Mouse (Mus musculus): Measurements from ENCODE around the gene P2rx4.
A peak's percentile ranks its signal among the peaks of the same experiment; 100 is the strongest.

The P2rx4 gene

DNA sequence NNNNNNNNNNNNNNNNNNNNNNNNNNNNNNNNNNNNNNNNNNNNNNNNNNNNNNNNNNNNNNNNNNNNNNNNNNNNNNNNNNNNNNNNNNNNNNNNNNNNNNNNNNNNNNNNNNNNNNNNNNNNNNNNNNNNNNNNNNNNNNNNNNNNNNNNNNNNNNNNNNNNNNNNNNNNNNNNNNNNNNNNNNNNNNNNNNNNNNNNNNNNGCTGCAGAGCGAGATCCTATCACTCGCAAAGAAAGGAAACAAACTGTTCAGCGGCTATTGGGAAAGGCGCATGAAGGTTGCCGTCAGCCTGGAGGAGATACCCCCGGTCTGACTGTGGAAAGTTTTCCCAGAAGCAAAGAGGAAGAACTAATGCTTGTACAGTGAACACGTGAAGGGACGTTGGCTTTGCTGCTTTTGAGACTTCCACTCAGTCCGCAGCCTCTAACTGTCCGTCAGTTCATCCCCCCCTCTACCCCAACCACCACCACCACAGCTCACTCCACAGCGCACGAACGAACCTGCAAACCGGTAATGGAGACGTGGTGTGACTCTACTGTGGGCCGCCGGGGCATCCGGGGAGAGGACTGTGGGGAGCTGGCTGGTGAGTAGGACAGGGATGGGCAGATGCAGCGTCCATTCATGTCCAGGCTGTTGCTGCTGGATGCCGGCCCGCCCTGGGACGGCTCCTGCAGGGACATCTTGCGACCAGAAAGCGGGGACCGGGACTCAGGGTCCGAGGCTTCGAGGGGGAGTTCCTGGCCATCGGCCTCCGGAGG, 56.1 kb downstream of the P2rx4 start:
- DNase-seq (ENCODE audit: low spot score) = no peak

DNA sequence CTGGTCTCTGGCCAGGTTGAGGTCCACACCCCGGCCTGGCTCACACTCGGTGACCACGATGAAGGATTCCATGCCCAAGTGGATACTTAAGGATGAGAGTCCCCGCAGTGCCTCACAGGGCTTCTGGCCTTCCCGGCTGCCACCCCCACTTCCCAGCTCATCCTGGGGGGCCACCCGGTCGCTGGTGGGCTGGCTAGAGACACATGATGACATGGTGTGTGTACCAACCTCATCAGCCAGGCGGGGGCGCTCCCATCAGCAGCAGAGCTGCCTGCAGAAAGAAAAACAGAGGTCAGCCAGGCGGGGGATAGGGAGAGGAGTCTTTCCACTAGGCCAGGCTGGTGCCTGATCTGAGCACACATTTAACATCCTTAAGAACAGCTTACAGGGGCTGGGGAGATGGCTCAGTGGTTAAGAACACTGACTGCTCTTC, 56.7 kb downstream of the P2rx4 start:
- no peak for DNase-seq (ENCODE audit: low spot score)

DNA sequence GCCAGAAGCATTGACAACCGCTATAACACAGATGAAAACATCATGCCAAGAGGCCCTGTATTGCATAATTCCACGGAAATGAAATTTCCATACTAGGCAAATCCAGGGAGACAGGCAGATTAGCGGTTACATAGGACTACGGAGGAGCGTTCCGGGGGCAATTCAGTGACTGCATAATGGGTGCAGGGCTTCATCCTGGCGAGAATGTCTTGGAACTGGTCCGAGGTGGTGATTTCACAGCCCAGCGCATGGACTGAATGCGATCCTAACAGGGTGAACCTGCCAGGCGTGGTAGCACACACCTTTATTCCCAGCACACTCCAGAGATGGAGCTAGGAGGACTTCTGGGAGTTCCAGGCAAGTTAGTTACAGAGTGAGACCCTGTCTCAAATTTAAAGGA, 59.9 kb downstream of the P2rx4 start:
- DNase-seq (ENCODE audit: low spot score) = no peak

DNA sequence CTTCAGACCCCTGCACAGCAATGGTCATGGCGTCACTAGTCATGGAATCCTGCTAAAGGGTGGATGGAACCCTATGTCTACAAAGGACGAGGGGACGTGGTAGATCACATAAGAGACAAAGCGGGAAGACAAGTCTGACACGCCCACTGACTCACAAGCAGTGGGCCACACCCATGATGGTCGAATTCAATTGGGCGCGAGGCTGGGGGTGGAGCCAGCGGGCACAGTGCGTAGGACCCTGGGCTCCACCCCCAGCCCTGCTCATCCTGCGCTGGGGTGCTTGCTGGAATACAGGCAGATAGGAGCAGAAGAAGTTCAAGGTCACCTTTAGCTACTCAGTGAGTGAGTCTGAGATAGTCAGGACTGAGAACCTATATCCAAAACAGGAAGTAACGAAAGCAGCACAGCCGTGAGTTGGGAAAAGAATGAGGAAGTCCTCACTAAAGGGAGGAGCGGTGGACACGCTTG, 61.8 kb downstream of the P2rx4 start:
- no peak for DNase-seq (ENCODE audit: low spot score)

DNA sequence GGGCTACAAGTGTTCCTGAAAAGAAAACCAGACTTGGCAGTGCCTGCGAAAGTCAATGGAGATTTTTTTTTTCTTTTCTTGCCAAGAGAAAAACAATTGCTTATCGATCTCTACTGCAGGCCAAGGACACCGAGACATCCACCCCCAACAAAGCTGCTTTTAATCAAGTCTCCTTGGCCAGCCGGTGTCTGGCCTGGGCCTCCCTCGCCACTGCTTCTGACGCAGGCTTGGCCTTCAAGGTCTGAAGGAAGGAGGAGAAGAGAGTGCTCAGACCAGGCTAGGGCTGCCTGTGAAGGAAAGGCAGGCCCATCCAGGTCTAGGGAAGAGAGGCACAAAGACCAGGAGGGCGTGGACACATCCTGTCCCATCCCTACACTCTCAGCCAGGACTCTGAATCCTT, 63.0 kb downstream of the P2rx4 start:
- no peak for DNase-seq (ENCODE audit: low spot score)

DNA sequence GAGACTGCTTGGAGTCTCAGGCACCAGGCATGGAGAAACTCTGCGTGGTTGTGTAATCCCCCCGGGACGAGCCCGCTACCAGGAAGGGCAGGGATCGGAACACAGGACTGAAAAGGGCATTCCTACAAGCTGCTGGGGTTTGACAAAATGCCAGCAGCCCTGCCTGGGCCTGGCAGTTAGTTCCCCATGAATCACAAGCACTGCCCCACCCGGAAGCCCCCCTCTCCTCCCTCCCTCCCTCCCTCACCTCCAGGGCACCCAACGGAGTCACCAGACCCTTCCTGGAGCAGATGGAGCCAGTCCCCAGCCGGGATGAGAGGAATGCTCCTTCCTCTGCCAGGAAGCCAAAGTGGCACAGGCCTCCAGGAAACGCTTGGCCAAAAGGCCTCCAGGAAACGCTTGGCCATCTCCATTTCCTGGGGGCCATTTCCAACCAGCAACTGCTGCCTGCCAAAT, 63.5 kb downstream of the P2rx4 start:
- peak; percentile 63 for DNase-seq (ENCODE audit: low spot score)

DNA sequence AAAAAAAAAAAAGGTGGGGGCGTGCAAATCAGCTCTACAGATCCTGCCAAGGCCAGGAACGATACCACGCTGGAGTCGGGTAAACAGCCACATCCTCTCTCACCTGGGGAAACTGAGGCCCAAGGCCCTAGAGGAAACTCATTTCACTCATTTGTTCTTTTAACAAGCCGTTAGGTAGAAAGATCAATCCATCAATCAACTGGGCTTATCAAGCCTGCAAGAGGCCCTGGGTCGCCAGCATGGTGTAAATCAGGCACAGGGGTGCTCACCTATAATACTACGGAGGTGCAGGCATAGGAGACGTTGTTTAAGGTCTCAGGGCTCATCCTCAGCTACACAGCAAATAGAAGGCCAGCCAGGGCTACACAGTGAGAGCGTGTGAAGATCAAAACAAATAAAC, 64.1 kb downstream of the P2rx4 start:
- no peak for DNase-seq (ENCODE audit: low spot score)

DNA sequence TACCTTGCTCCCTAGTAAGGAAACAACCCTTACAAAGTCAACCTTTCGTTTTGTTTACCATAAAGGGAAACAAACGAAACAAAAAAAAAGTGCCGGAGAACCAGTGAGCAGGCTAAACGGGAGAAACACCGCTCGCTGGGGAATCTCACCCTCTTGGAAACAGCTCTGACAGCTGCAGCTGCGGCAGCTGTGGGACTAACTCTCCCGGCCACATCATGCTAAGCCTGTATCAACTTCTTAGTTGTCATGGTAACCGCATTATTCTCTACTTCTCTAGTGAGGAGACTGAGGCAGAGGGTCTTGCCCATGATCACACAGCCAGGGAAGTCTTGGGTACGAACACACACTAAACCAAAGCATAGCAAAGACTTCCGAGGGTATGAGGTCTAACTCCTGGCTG, 66.4 kb downstream of the P2rx4 start:
- no peak for DNase-seq (ENCODE audit: low spot score)

DNA sequence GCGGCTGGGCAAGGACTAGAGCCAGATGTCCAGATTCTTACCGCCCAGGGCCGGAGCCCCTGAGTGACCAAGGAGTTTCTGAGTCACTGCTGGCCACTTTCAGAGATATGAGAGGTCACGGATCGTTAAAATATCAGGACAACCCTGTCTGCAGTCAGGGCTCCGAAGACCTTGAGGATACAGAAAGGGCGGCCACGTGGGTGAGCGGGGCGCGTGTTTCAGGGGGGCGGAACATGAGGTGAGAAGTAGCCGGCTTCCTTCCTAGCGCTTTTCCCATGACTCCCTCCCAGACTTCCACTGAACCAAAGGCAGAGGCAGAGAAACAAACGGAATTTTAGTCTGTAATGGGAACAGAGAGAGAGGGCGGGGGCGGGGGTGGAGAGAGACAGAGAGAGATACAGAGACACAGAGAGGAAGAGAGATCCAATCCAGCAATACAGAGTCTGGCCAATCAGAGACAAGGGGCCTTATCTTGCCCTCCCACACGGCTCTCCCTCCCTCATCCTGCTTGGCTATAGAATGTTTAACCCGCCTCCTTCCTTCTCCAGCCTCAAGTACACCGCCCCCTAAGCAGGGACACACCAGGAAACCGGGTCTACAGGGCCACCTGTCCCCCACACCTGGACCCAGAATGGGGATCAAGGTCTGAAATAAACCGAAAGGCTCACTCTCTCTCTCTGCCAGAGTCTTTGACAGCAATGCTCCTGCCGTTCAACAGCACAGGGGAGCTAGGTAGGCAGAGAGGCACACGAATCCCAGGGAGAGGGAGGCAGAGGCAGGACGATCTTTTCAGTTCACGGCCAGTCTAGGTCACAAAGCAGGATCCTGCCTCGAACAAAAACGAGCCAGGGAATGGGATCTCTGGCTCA, 67.6 kb downstream of the P2rx4 start:
- no peak for DNase-seq (ENCODE audit: low spot score)

DNA sequence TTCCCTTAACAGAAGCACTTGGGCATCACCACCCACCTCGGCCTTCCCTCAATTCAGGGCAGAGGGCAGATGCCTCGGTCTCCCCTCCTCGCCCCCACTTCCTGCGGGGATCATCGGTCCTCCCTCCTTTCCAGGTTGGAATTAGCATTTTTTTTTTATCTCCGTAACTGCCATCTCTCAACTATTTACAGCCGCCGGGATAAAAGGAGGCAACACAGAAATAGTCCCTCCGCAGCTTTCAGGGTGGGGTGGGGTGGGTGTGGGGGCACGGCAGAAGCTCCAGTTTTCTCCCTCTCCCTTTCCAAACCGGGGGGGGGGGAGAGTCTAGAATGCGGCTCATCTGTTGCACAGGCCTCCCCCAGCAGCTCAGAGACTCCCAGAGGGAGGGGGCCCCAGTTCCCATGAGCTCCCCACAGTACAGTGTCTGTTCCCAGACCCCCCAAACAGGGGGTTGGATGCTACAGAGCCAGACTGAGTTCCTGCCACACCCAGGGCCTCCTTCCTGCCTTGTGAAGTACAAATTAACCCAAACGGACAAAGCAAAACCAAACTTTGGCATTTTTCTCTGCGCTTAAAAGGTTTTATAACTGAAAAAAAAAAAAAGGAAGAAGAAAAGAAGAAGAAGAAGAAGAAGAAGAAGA, 68.4 kb downstream of the P2rx4 start:
- no peak for DNase-seq (ENCODE audit: low spot score)

DNA sequence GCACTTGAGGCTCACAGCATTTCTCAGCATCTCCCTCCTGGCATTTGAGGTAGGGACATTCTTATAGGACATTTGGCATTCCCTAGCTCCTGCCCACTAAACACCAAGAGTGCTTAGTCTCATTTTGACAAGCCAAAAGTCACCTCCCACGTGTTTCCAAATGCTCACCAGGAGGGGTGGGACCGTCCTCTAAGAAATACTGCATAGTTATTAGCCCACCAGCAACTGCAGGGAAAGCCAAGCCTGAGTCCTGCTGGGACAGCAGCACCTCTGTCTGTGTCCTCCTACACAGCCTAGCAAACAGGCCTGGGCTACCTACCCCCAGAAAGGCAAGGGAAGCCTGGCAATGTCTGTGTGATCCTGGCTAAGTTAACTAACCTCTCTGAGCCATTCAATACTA, 70.0 kb downstream of the P2rx4 start:
- no peak for DNase-seq (ENCODE audit: low spot score)

DNA sequence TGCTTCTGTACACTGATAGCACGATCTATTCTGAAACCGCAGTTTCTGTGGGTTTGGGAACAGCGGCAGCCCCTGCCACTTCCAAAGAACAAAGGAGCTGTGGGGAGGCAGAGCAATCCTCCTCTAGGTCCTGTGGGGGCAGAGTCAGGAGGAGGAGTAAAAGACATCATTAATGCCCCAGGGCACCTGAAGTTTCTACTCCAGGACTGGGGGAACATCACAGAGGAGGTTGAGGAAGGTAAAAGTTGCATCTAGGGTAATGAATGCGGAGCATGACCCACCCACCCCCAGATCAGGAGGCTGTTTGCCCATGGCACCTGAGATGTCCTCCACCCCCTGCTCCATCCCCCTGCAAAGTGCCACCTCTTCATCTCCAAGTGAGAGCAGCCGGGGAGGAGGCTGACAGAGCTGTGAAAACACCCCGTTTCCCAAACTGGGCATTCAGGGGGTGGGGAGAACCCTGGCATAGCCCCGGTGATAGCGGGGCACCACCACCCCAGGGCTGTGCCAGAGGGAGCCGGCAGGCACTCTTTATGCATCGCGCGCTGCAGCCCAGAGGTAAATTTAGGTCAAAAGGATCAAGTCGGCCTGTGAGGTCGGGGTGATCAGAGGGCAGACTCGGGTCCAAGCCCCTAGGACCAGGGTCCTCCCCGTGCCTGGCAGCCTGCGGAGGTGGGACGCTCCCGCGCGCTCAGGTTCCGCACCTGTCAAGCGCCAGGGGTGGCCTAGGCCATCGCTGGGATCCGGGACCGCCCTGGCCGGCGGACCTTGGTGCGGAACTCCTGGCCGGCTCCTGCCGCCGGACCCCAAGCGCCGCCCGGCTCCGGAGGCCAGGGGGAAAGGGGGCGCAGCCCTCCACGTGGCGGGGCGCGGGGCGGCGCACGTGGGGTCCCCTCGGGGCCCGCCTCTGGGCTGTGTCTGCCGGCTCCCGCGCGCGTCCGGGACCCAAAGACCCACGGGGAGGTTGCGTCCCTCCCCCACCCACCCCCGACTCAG, 71.2 kb downstream of the P2rx4 start:
- DNase-seq (ENCODE audit: low spot score) = no peak
